Comparison of ENCODE assay signal across 23 mouse cellular contexts in genomic region chr9:33065331-33065730, GRCm38 (mm10).
DNase-seq lines count a peak whose midpoint lies in the region; ATAC-seq and TF ChIP-seq lines count a peak whose summit lies in the region.
"Had no signal": no experiment of that assay in that cellular context is flagged by ENCODE, and none has a peak within 500 bp of the region (broad histone marks: within the 10 kb centered on the region; RNA-seq: fewer than 3 reads in every experiment).

No protein-coding gene starts in this region.

- no peak overlapping the region for H3ac ChIP-seq in C2C12 (ENCODE audit: control insufficient read depth, insufficient read length, low read depth)

- no peaks in the 10 kb centered on the region for H3K27me3 ChIP-seq in kidney, adult 2 months (replicated peaks; ENCODE audit: control insufficient read depth, insufficient read depth, low read length)
- H3K27me3 ChIP-seq in kidney, embryonic 15.5 days: no peaks in the 10 kb centered on the region
- no peaks in the 10 kb centered on the region for H3K27me3 ChIP-seq in liver, adult 2 months (ENCODE audit: control insufficient read depth, insufficient read depth, low read length)
- H3K27me3 ChIP-seq in liver, embryonic 11.5 days (replicated peaks; ENCODE audit: control insufficient read depth, insufficient read depth, low read length): no peaks in the 10 kb centered on the region
- no peaks in the 10 kb centered on the region for H3K27me3 ChIP-seq in C2C12 (ENCODE audit: control insufficient read depth, insufficient read depth, insufficient read length)
- H3K27me3 ChIP-seq: CH12.LX had no signal

- H3K4me2 ChIP-seq in kidney, embryonic 15.5 days: no peak overlapping the region
- H3K4me2 ChIP-seq in liver, embryonic 11.5 days: no peak overlapping the region

- no peaks in the 10 kb centered on the region for H3K9me3 ChIP-seq in kidney, embryonic 15.5 days (replicated peaks)
- H3K9me3 ChIP-seq in liver, embryonic 11.5 days (ENCODE audit: control insufficient read depth, low read length): no peaks in the 10 kb centered on the region
- H3K9me3 ChIP-seq: G1E had no signal

- TF ChIP-seq POLR2A in kidney, adult 2 months (IDR thresholded peaks at IDR 0.05; ENCODE audit: low read depth, low read length): no peak
- no peak for TF ChIP-seq POLR2A in liver, adult 2 months (IDR thresholded peaks at IDR 0.05; ENCODE audit: extremely low read depth, insufficient read depth, low read length)

- ATAC-seq in kidney, embryonic 15.5 days (replicated peaks; ENCODE audit: low FRiP score): no peak
- ATAC-seq in liver, embryonic 11.5 days (replicated peaks; ENCODE audit: low FRiP score): no peak
- ATAC-seq: activated CD4-positive, CD25-positive, alpha-beta regulatory T cell, adult 4 months; CD4-positive, CD25-positive, alpha-beta regulatory T cell, adult 4 months; Patski had no signal

- peak; percentile 57 for DNase-seq in kidney, adult 2 months
- DNase-seq in kidney, adult 9 months: peak; percentile 49
- no peak for DNase-seq in kidney, adult 18-20 months
- DNase-seq in liver, adult 2 months (ENCODE audit: extremely low read depth, low read depth, low spot score): peak; percentile 80
- DNase-seq in liver, embryonic 11.5 days (ENCODE audit: low spot score): no peak
- DNase-seq in right cerebral cortex, postnatal 4 days: no peak
- DNase-seq: adrenal gland, adult 2 months; adrenal gland, adult 8-10 months; adrenal gland, postnatal 10 days; adrenal gland, postnatal 14 days; adrenal gland, postnatal 25 days; adrenal gland, postnatal 36 days; B cell, adult 2 months; cerebellum, adult 11 months; cerebellum, adult 11-12 months; cerebellum, adult 18-20 months had no signal

- 80% methylated on average over 3 of the region's 3 CpGs for WGBS in kidney, adult 2 months
- 85% methylated on average over 3 of the region's 3 CpGs for WGBS in kidney, embryonic 15.5 days
- 49% methylated on average over 3 of the region's 3 CpGs for WGBS in liver, adult 2 months
- WGBS in liver, embryonic 11.5 days: 82% methylated on average over 3 of the region's 3 CpGs

- no peak overlapping the region for H3K4me3 ChIP-seq in kidney, adult 2 months (ENCODE audit: insufficient read depth, low read depth, low read length)
- H3K4me3 ChIP-seq in kidney, embryonic 15.5 days (replicated peaks): no peak overlapping the region
- H3K4me3 ChIP-seq in liver, adult 2 months (ENCODE audit: insufficient read depth, low read depth, low read length): no peak overlapping the region
- no peak overlapping the region for H3K4me3 ChIP-seq in liver, embryonic 11.5 days (ENCODE audit: low read depth, low read length)
- no peak overlapping the region for H3K4me3 ChIP-seq in C2C12 (ENCODE audit: insufficient read depth, poor library complexity, severe bottlenecking)

- TF ChIP-seq CTCF in kidney, adult 2 months (conservative IDR thresholded peaks at IDR 0.05; ENCODE audit: insufficient read depth, insufficient read length, low read depth, low read length): no peak
- no peak for TF ChIP-seq CTCF in liver, adult 2 months (IDR thresholded peaks at IDR 0.05; ENCODE audit: low read depth, low read length)
- no peak for TF ChIP-seq CTCF in C2C12 (IDR thresholded peaks at IDR 0.05; ENCODE audit: control insufficient read depth, insufficient read depth, insufficient read length)

- peak overlapping the region; percentile 16; the same call in 1 of the 2 replicates for H3K27ac ChIP-seq in kidney, adult 2 months (ENCODE audit: insufficient read depth, low read depth, low read length)
- H3K27ac ChIP-seq in kidney, embryonic 15.5 days: no peak overlapping the region
- no peak overlapping the region for H3K27ac ChIP-seq in liver, adult 2 months (replicated peaks; ENCODE audit: insufficient read depth, low read depth, low read length)
- H3K27ac ChIP-seq in liver, embryonic 11.5 days (ENCODE audit: low read depth, low read length): no peak overlapping the region

- H3K36me3 ChIP-seq in kidney, adult 2 months (ENCODE audit: control insufficient read depth, insufficient read depth, low read length): no peaks in the 10 kb centered on the region
- H3K36me3 ChIP-seq in kidney, embryonic 15.5 days: no peaks in the 10 kb centered on the region
- no peaks in the 10 kb centered on the region for H3K36me3 ChIP-seq in liver, adult 2 months (ENCODE audit: control insufficient read depth, insufficient read depth, low read length)
- H3K36me3 ChIP-seq in liver, embryonic 11.5 days (ENCODE audit: control insufficient read depth, insufficient read depth, low read length): no peaks in the 10 kb centered on the region
- no peaks in the 10 kb centered on the region for H3K36me3 ChIP-seq in C2C12 (ENCODE audit: control insufficient read depth, insufficient read depth)
- H3K36me3 ChIP-seq: G1E had no signal

- no peaks in the 10 kb centered on the region for H3K79me2 ChIP-seq in liver, adult 2 months (ENCODE audit: control insufficient read depth, insufficient read depth, low read length)
- H3K79me2 ChIP-seq in C2C12 (ENCODE audit: control insufficient read depth, insufficient read depth): no peaks in the 10 kb centered on the region

- peaks cover 6% of the 10 kb centered on the region; the same call in 1 of the 2 replicates for H3K4me1 ChIP-seq in kidney, adult 2 months (ENCODE audit: control insufficient read depth, insufficient read depth, low read length)
- no peaks in the 10 kb centered on the region for H3K4me1 ChIP-seq in kidney, embryonic 15.5 days
- H3K4me1 ChIP-seq in liver, adult 2 months (ENCODE audit: control insufficient read depth, insufficient read depth, low read length): peaks cover 20% of the 10 kb centered on the region
- no peaks in the 10 kb centered on the region for H3K4me1 ChIP-seq in liver, embryonic 11.5 days (replicated peaks; ENCODE audit: control insufficient read depth, insufficient read depth, low read length)

- no peaks in the 10 kb centered on the region for H3K79me3 ChIP-seq in C2C12 (ENCODE audit: low read depth)

- H3K9ac ChIP-seq in kidney, embryonic 15.5 days: no peak overlapping the region
- H3K9ac ChIP-seq in liver, adult 2 months (ENCODE audit: low read depth, low read length): no peak overlapping the region
- no peak overlapping the region for H3K9ac ChIP-seq in liver, embryonic 11.5 days (ENCODE audit: low read depth, low read length)

TF ChIP-seq in C2C12, 6 proteins besides CTCF, POLR2A, EP300 and RAD21:
- TF ChIP-seq USF1 (IDR thresholded peaks at IDR 0.05; ENCODE audit: low read depth) (peak; percentile 42), CEBPB (IDR thresholded peaks at IDR 0.05; ENCODE audit: low read depth) (no peak)

Comparison
In these comparisons a context has a peak if more than half of its experiments do, and no peak if none do; other contexts are left out.
1. DNase-seq: peak in kidney, adult 2 months (single experiment), kidney, adult 9 months (single experiment) and liver, adult 2 months (single experiment); none in kidney, adult 18-20 months (single experiment), liver, embryonic 11.5 days (single experiment) and right cerebral cortex, postnatal 4 days (single experiment).